Mouse (Mus musculus) CD4-positive, CD25-positive, alpha-beta regulatory T cell (primary cell): ENCODE results near the gene Abr. TPM values are rescaled to one million over a fixed set of nuclear protein-coding genes. Genes with fewer than 3 reads are reported as not detected.

ENCODE experiments used
- polyA plus RNA-seq: library from polyadenylated mRNA; unstranded; fragments of 100-300 nt; shearing (Covaris generic); gene quantifications from one replicate; pipeline ENCODE4 v1.2.1, GENCODE M21; 2017

Gene Abr
- 51.1 TPM for polyA plus RNA-seq

DNA sequence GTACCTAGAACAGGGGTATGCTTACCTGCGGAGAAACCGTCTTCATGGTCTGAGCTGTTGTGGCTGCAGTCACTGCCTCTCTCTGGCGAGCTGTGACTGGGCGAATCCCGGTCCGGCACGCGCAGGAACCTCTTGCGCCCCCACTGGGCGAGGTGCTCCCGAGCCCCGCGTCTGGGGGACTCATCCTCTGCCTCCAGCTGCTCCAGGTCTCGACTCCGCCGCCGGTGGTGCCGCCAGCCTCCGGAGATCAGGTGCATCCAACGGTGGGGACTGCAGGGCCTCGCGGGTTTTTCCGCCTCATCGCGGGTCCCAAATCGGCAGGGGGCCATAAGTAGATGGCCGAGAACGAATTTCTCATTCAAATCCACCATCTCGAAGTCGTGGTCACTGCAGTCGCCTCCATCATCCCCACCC lies at the start of gene Abr:
Abr (minus strand) TSS at position 163 of the 414 bp plus-strand sequence.

DNA sequence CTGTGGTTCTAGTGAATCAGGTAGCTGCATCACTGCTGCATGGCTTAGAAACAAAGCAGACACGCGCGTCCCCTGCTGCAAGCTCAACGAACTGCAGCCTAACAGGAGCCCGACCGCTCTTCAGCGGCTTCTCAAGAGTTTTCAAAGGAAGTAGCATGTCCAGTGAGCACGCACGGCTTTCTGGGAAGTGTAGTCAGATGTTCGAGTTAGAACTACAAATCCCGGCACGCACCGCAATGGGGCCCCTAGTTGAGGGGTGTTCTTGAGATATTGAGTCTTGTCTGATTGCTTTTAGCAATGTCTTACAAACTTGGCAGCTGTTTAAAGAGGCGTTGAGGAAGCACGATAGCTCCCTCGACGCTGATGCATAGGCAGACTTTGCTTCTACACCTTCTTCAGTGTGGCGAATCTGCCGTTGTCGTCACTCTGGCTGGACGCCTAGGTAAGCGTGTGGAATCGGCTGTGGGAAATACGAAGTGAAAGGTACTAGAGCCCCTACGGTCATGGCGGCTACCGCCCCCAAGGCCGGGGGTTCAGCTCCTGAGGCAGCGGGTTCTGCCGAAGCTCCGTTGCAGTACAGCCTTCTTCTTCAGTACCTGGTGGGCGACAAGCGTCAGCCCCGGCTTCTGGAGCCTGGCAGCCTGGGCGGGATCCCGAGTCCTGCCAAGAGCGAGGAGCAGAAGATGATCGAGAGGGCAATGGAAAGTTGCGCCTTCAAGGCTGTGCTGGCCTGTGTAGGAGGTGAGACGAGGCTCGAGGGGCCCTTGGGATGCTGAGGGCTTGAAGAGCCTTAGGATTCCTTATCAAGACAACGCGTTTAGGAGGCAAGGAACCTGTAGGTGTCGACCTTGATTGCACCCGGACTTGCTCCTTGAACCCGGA lies 215.2 kb downstream of the Abr start, which contains the start of gene Timm22:
Timm22 (plus strand) TSS at position 251 of the 882 bp plus-strand sequence.

DNA sequence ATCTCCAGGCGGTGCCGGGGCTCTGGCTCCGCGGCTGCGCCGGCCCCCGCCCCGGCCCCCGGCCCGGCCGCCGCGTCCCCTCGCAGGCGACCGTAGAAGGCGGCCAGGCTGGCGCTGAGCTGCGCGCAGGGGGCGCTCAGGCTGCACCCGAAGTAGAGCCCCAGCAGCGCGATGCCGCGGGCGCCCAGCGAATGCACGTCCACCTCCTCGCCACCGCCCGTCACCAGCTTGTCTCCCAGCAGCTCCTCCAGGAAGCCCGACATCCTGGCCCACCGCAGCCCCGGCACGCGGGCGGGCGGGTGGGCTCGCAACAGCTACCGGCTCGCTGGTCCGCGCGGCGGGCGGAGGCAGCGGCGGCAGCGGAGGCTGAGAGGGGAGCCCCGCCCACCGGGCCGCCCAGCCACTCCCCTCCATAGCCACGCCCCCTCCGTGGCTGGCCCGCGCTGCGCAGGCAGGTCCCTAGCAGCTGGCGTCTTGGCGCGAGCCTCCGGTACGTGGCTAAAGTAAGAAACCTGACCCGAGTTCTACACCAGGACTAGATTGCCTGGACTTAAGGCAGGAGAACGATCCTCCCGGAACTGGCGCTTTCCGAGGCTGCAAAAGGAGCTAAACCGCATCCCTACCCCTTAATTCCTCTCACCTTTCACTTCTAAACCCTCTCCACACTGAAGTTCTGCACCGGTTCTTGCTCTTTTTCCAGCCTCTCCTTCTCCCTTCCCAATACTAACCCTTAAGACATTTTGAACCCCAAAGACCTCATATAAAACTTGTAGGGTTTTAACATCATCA lies 223.1 kb downstream of the Abr start, which contains the start of gene Nxn:
Nxn (minus strand) TSS at position 343 of the 789 bp plus-strand sequence.

Other genes with a start within 250 kb of the Abr start
- 2.0 TPM for gene Nxn, start 223.2 kb downstream of the Abr start, polyA plus RNA-seq
- gene Timm22, start 215.4 kb downstream of the Abr start, polyA plus RNA-seq = 48.7 TPM
- gene Bhlha9, start 50.2 kb upstream of the Abr start, polyA plus RNA-seq = not detected
- gene Trarg1, start 57.5 kb upstream of the Abr start, polyA plus RNA-seq = not detected
- 60.8 TPM for gene Gosr1, start 141.3 kb upstream of the Abr start, polyA plus RNA-seq
- gene Cpd, start 224.7 kb upstream of the Abr start, polyA plus RNA-seq = 6.7 TPM